Comparison of ENCODE assay signal across 11 mouse cellular contexts in the genomic region with DNA sequence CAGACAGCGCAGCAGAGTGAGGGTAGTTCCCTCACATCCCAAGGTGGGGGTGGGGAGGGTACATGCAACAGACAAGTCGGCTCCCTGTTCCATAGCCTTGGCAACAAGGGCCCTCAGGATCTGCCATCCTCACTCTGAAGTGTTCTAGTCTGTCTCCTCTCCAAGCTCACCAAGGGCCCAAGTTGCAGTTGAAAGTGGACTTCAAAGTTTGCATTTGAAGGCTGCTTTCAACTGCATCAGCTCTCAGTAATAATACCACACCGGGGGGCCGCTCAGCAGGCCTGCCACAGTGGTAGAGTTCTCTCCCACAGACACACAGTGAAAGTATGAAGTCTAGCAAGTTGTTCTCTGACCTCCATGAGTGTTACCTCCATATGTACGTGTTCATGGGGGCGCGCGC.
"Had no signal": no experiment of that assay in that cellular context is flagged by ENCODE, and none has a peak within 500 bp of the region (broad histone marks: within the 10 kb centered on the region; RNA-seq: fewer than 3 reads in every experiment).

No protein-coding gene starts in this region.

- H3K27ac ChIP-seq: kidney, postnatal 0 days; layer of hippocampus, adult 2 months; liver, embryonic 13.5 days; midbrain, embryonic 12.5 days had no signal

- H3K9ac ChIP-seq: limb, embryonic 12.5 days; liver, embryonic 13.5 days; midbrain, embryonic 12.5 days had no signal

- H3K36me3 ChIP-seq: liver, embryonic 13.5 days; midbrain, embryonic 12.5 days had no signal

- DNase-seq: kidney, postnatal 4 days; liver; liver, embryonic 13.5 days; lung, adult 18-20 months; right cerebral cortex, postnatal 14 days; thymus, adult 18-20 months; thymus, postnatal 14 days had no signal

- H3K9me3 ChIP-seq: limb, embryonic 12.5 days; liver, embryonic 13.5 days; midbrain, embryonic 12.5 days had no signal

- H3K27me3 ChIP-seq: limb, embryonic 12.5 days; liver, embryonic 13.5 days; midbrain, embryonic 12.5 days had no signal

- H3K4me3 ChIP-seq: layer of hippocampus, adult 2 months; limb, embryonic 12.5 days; liver, embryonic 13.5 days; midbrain, embryonic 12.5 days had no signal

- H3K4me2 ChIP-seq: limb, embryonic 12.5 days; liver, embryonic 13.5 days; midbrain, embryonic 12.5 days had no signal
